Mouse (Mus musculus): ENCODE results near the gene Lag3. TPM values are rescaled to one million over a fixed set of nuclear protein-coding genes. Genes with fewer than 3 reads are reported as not detected.

Gene Lag3
- polyA plus RNA-seq, 1 experiment = 1.4 TPM

- TF ChIP-seq CTCF (IDR thresholded peaks at IDR 0.05; ENCODE audit: insufficient read depth, low read length) = no peak
- no peak for TF ChIP-seq POLR2A (IDR thresholded peaks at IDR 0.05; ENCODE audit: borderline replicate concordance, extremely low read depth, low read depth, low read length)
- WGBS = 29% methylated on average over 26 of the region's 26 CpGs
- peak overlapping the region; percentile 2 for H3K4me3 ChIP-seq (replicated peaks; ENCODE audit: extremely low read depth, low read depth, low read length)
- no peak for DNase-seq
- H3K4me1 ChIP-seq (ENCODE audit: control insufficient read depth, insufficient read depth, low read length) = no peaks in the 10 kb centered on the region; the same call in 1 of the 2 replicates
Measured at GRCm38 (mm10) chr6:124857840-124858530, 53.5 kb downstream of the Lag3 start.

DNA sequence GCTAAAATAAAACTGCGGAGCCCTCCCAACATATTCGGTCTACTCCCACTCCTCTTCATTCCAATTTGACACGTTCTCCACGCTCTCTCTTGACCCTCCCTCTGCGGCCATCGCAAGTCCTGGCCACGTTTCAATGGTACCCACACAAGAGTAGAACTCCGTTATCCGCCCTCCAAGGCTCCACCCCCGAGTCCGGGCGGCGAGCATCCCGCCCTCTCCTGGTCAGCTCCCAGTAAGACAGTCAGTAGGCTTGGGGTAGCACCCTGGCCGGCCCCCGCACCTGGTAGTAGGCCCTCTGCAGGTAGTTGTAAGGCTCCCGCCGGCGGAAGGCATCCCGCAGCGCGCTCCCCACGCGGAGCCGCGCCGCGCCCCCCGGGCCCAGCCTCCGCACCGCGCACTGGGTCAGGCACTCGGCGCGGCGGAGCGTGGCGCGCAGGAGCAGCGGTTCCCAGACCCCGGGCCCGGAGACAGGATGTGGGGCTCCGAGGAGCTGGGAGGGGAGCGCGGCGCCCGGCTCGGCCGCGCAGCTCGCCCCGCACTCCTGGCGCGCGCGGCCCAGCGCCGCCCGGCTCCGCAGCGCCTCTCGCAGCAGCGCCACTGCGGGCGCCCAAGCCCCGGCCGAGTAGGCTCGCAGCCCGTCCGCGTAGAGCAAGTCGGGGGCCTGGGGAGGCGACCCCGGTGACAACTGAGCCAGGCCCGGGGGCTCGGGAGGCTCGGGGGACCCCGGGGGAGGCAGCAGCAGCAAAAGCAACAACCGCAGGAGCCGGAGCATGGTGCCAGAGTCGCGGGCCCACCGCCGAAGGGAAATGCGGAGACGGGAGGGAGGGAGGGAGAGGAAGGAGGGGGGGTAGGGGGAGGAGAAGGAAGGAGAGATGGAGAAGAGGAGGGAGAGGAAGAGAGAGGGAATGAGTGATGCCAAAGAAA lies 54.3 kb downstream of the Lag3 start, which contains the start of gene P3h3:
Gene P3h3 (minus strand): TSS at position 837 of the 924 bp plus-strand sequence.
- DNase-seq = peak; percentile 67
- 3% methylated on average over 86 of the region's 86 CpGs for WGBS
- TF ChIP-seq CTCF (IDR thresholded peaks at IDR 0.05; ENCODE audit: insufficient read depth, low read length) (no peak; the same call in 1 of the 2 replicates), POLR2A (IDR thresholded peaks at IDR 0.05; ENCODE audit: borderline replicate concordance, extremely low read depth, low read depth, low read length) (peak; percentile 35; the same call in 1 of the 2 replicates)
- peak within 1 kb of the TSS; percentile 48 for H3K4me3 ChIP-seq (replicated peaks; ENCODE audit: extremely low read depth, low read depth, low read length)
- no peaks in the 10 kb centered on the region; the same call in 1 of the 2 replicates for H3K4me1 ChIP-seq (ENCODE audit: control insufficient read depth, insufficient read depth, low read length)

DNA sequence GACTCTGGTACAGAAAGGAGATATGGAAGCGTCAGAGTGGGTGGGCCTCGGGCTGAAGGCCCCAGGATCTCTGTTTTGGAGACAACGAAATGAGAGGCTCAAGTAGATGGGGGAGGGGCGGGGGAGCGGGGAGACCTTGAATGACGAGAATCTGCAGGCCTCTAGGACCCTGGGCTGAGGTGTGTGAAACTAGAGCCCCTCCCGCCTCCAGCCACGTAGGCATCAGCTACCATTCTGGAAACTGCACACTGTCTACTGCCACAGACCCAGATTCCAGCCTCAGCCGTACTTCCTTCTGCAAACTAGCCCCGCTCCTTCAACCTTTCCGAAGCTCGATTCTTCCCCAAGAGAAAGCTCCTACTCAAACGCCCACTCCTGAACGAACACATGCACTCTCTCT lies 55.2 kb downstream of the Lag3 start:
- 27% methylated on average over 14 of the region's 14 CpGs for WGBS
- no peak for DNase-seq
- TF ChIP-seq CTCF (IDR thresholded peaks at IDR 0.05; ENCODE audit: insufficient read depth, low read length) = no peak
- H3K4me3 ChIP-seq (replicated peaks; ENCODE audit: extremely low read depth, low read depth, low read length) = no peak overlapping the region
- no peaks in the 10 kb centered on the region; the same call in 1 of the 2 replicates for H3K4me1 ChIP-seq (ENCODE audit: control insufficient read depth, insufficient read depth, low read length)

- H3K4me3 ChIP-seq (replicated peaks; ENCODE audit: extremely low read depth, low read depth, low read length) = no peak overlapping the region
- 73% methylated on average over 12 of the region's 12 CpGs for WGBS
Measured at GRCm38 (mm10) chr6:124854647-124855046, 56.9 kb downstream of the Lag3 start.

More at GRCm38 (mm10) chr6:124854647-124855046, 56.9 kb downstream of the Lag3 start:
- no peaks in the 10 kb centered on the region for H3K4me1 ChIP-seq (ENCODE audit: control insufficient read depth, insufficient read depth, low read length)
- no peak for DNase-seq
- no peak for TF ChIP-seq POLR2A (IDR thresholded peaks at IDR 0.05; ENCODE audit: borderline replicate concordance, extremely low read depth, low read depth, low read length)
- no peak for TF ChIP-seq CTCF (IDR thresholded peaks at IDR 0.05; ENCODE audit: insufficient read depth, low read length)

Other genes with a start within 250 kb of the Lag3 start
- 83.3 and 112 TPM in 2 replicates for gene Lpcat3, start 248.7 kb downstream of the Lag3 start, polyA plus RNA-seq (2012; rRNA removed)
- 29.6 and 42.9 TPM in 2 replicates for gene Emg1, start 199.5 kb downstream of the Lag3 start, polyA plus RNA-seq (2012; rRNA removed)
- gene Phb2, start 199.4 kb downstream of the Lag3 start, polyA plus RNA-seq (2012; rRNA removed) = 64.7 and 74.4 TPM in 2 replicates
- 38.9 and 48.7 TPM in 2 replicates for gene Ptpn6, start 173.0 kb downstream of the Lag3 start, polyA plus RNA-seq (2012; rRNA removed)
- gene Grcc10, start 170.3 kb downstream of the Lag3 start, polyA plus RNA-seq (2012; rRNA removed) = 222 and 226 TPM in 2 replicates
- 0.08 TPM in 1 of 2 replicates, not detected in the other for gene Gm45234, start 155.7 kb downstream of the Lag3 start, polyA plus RNA-seq (2012; rRNA removed)
- 52.0 and 64.6 TPM in 2 replicates for gene Atn1, start 155.2 kb downstream of the Lag3 start, polyA plus RNA-seq (2012; rRNA removed)
- 3.3 and 3.8 TPM in 2 replicates for gene Eno2, start 142.0 kb downstream of the Lag3 start, polyA plus RNA-seq (2012; rRNA removed)
- gene Lrrc23, start 132.0 kb downstream of the Lag3 start, polyA plus RNA-seq (2012; rRNA removed) = 26.2 and 35.8 TPM in 2 replicates
- 20.2 and 22.4 TPM in 2 replicates for gene Spsb2, start 103.0 kb downstream of the Lag3 start, polyA plus RNA-seq (2012; rRNA removed)
- 117 and 218 TPM in 2 replicates for gene Tpi1, start 97.4 kb downstream of the Lag3 start, polyA plus RNA-seq (2012; rRNA removed)
- 58.1 and 73.2 TPM in 2 replicates for gene Usp5, start 82.2 kb downstream of the Lag3 start, polyA plus RNA-seq (2012; rRNA removed)
- 3.5 and 6.7 TPM in 2 replicates for gene Cdca3, start 82.2 kb downstream of the Lag3 start, polyA plus RNA-seq (2012; rRNA removed)
- 0.31 and 0.36 TPM in 2 replicates for gene Gnb3, start 71.4 kb downstream of the Lag3 start, polyA plus RNA-seq (2012; rRNA removed)
- 34.9 and 42.1 TPM in 2 replicates for gene P3h3, start 54.0 kb downstream of the Lag3 start, polyA plus RNA-seq (2012; rRNA removed)
- 0.27 and 0.69 TPM in 2 replicates for gene Gpr162, start 47.7 kb downstream of the Lag3 start, polyA plus RNA-seq (2012; rRNA removed)
- 1.9 and 2.7 TPM in 2 replicates for gene Cd4, start 23.5 kb downstream of the Lag3 start, polyA plus RNA-seq (2012; rRNA removed)
- gene Ptms, start 8.4 kb upstream of the Lag3 start, polyA plus RNA-seq (2012; rRNA removed) = 1,982 and 2,310 TPM in 2 replicates
- gene Mlf2, start 19.7 kb upstream of the Lag3 start, polyA plus RNA-seq (2012; rRNA removed) = 313 and 336 TPM in 2 replicates
- 178 and 213 TPM in 2 replicates for gene Cops7a, start 53.8 kb upstream of the Lag3 start, polyA plus RNA-seq (2012; rRNA removed)
- gene Pianp, start 85.0 kb upstream of the Lag3 start, polyA plus RNA-seq (2012; rRNA removed) = 1.4 and 2.2 TPM in 2 replicates
- gene Zfp384, start 97.4 kb upstream of the Lag3 start, polyA plus RNA-seq (2012; rRNA removed) = 44.8 and 48.4 TPM in 2 replicates
- gene Ing4, start 128.1 kb upstream of the Lag3 start, polyA plus RNA-seq (2012; rRNA removed) = 30.3 and 50.5 TPM in 2 replicates
- gene Acrbp, start 138.0 kb upstream of the Lag3 start, polyA plus RNA-seq (2012; rRNA removed) = 23.7 TPM in 2 replicates
- 6.5 and 13.9 TPM in 2 replicates for gene Lpar5, start 156.2 kb upstream of the Lag3 start, polyA plus RNA-seq (2012; rRNA removed)
- 108 and 129 TPM in 2 replicates for gene Chd4, start 184.3 kb upstream of the Lag3 start, polyA plus RNA-seq (2012; rRNA removed)
- 10.1 and 13.6 TPM in 2 replicates for gene Nop2, start 220.2 kb upstream of the Lag3 start, polyA plus RNA-seq (2012; rRNA removed)
- 45.0 and 51.0 TPM in 2 replicates for gene Iffo1, start 233.5 kb upstream of the Lag3 start, polyA plus RNA-seq (2012; rRNA removed)